Mouse (Mus musculus) ES-E14 (cell line): ENCODE measurements around the gene Pdia5.

Source experiments
- HCFC1 ChIP-seq: IDR thresholded peaks from 2 replicates; pipeline ENCODE4 v1.6.1; 2012; ENCODE audit warnings: low read length, inconsistent platforms, borderline replicate concordance; ENCODE audit not compliant: insufficient read depth
- MAFK ChIP-seq: IDR thresholded peaks from 2 replicates; pipeline ENCODE4 v1.6.1; 2014; ENCODE audit warnings: mild to moderate bottlenecking, low read depth, low read length, inconsistent platforms; ENCODE audit not compliant: insufficient read depth
- ZC3H11A ChIP-seq: IDR thresholded peaks from 2 replicates; pipeline ENCODE4 v1.6.1; 2012; ENCODE audit warnings: low read depth, mild to moderate bottlenecking, inconsistent platforms, low read length, borderline replicate concordance

DNA sequence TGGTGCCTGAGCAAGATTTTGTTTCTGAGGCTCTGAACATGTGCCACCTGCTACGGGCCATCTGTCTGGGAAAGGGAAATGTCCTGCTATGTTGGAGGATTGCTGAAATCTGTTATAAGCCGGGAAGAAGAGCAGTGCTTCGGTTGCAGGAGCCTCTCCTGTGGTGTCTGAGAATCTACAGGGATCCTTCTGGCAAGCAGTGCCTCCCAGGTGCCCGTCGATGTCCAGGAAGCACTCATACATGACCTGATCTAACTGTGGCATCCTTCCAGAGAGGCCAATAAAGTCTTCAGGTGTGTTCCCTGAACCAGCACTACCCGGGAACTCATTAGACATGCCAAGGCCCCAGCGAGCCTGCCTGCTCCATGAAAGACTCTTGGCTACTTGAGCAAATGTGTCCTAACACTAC lies 33.7 kb downstream of the Pdia5 start:
- no peak for TF ChIP-seq HCFC1
- TF ChIP-seq MAFK: no peak
- no peak for TF ChIP-seq ZC3H11A
